Mouse (Mus musculus): ENCODE measurements at regions not wholly inside any gene's neighbourhood (a gene's known extent, or its start where the extent isn't known, plus 50 kb on each side); places are given as distances from the start of the nearest gene placed in this dataset.

DNA sequence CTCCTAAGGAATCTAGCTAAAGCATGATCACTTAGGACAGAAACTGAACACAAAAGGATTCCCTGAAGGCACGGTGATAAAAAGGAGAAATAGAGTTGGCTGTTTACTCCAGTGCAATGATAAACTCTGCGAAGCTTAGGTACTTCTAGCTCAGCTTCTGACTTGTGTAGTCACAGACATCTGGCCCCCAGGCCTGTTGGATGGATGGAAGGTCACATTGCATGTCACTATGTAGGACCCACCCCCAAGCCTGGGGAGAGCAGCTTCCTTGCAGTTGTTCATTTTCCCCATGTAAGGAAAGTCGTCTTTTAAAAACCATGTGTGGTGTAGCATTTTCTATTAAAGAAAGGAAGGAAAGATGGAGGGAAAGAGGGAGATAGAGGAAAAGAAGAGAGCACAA, 623.0 kb upstream of the Cdh11 start:
- TF ChIP-seq CTCF (IDR thresholded peaks at IDR 0.05; ENCODE audit: control insufficient read depth, insufficient read depth, insufficient read length), result no peak
- no peak for TF ChIP-seq CEBPB (IDR thresholded peaks at IDR 0.05; ENCODE audit: low read depth)
- no peak for TF ChIP-seq MYOG (IDR thresholded peaks at IDR 0.05; ENCODE audit: control insufficient read depth, extremely low read depth, insufficient read length)
- no peak for TF ChIP-seq USF1 (IDR thresholded peaks at IDR 0.05; ENCODE audit: low read depth)
- TF ChIP-seq MAX (IDR thresholded peaks at IDR 0.05), result no peak

Data from C2C12 (cell line).